Mouse (Mus musculus) neural tube, embryonic 14.5 days (tissue): ENCODE measurements around the gene Ap3b1. TPM values are rescaled to one million over a fixed set of nuclear protein-coding genes. Genes with fewer than 3 reads are reported as not detected.

Source experiments
- ATAC-seq: fragments of 200-750 bp; cut with Nextera tagmentation; 2 replicates; pipeline ENCODE4 v1.8.0; 2017; ENCODE audit warnings: low read depth, mild to moderate bottlenecking, moderate TSS enrichment, moderate library complexity
- H3K27ac ChIP-seq: fragments of 300-500 bp; sonication (generic); 2 replicates; pipeline ENCODE4 v1.5.1; 2014; ENCODE audit warnings: low read depth, mild to moderate bottlenecking, control low read depth, low read length, moderate library complexity, mixed read lengths
- H3K27me3 ChIP-seq: fragments of 300-500 bp; sonication (generic); 2 replicates; pipeline ENCODE4 v1.6.1; 2014; ENCODE audit warnings: low read length; ENCODE audit not compliant: control insufficient read depth, insufficient read depth
- H3K36me3 ChIP-seq: fragments of 300-500 bp; sonication (generic); 2 replicates; pipeline ENCODE4 v1.6.1; 2014; ENCODE audit warnings: low read length, mixed read lengths; ENCODE audit not compliant: control insufficient read depth, insufficient read depth
- H3K4me1 ChIP-seq: fragments of 300-500 bp; sonication (generic); 2 replicates; pipeline ENCODE4 v1.6.1; 2014; ENCODE audit warnings: low read length; ENCODE audit not compliant: control insufficient read depth, insufficient read depth
- H3K4me2 ChIP-seq: fragments of 300-500 bp; sonication (generic); 2 replicates; pipeline ENCODE4 v1.6.1; 2014; ENCODE audit warnings: mild to moderate bottlenecking, low read depth, low read length, control low read depth
- H3K4me3 ChIP-seq: fragments of 300-500 bp; sonication (generic); 2 replicates; pipeline ENCODE4 v1.5.1; 2014; ENCODE audit warnings: low read depth, low read length, control low read depth, mixed read lengths
- H3K9ac ChIP-seq: fragments of 300-500 bp; sonication (generic); replicated peaks from 2 replicates; pipeline ENCODE4 v1.6.1; 2014; ENCODE audit warnings: low read depth, mild to moderate bottlenecking, control low read depth, low read length, mixed read lengths
- H3K9me3 ChIP-seq: fragments of 300-500 bp; sonication (generic); 2 replicates; pipeline ENCODE4 v1.6.1; 2016; ENCODE audit warnings: low read length; ENCODE audit not compliant: control insufficient read depth
- WGBS: fragments of 180-500 bp; shearing (Covaris S2); extraction: QIAGEN DNeasy Blood & Tissue Kit; methylation state at CpG from one replicate; pipeline ENCODE4 v1.1.7; 2014; 5-methylcytosine and 5-hydroxymethylcytosine counted together
- polyA plus RNA-seq: library from polyadenylated mRNA; unstranded; fragments of >200 nt; fragmentation: Nextera tagmentation; extraction: Ambion mirVana; gene quantifications from 2 replicates; pipeline ENCODE4 v1.2.1, GENCODE M21; 2014

Gene Ap3b1
- polyA plus RNA-seq, 1 experiment from 2014 or later = 29.7 TPM

DNA sequence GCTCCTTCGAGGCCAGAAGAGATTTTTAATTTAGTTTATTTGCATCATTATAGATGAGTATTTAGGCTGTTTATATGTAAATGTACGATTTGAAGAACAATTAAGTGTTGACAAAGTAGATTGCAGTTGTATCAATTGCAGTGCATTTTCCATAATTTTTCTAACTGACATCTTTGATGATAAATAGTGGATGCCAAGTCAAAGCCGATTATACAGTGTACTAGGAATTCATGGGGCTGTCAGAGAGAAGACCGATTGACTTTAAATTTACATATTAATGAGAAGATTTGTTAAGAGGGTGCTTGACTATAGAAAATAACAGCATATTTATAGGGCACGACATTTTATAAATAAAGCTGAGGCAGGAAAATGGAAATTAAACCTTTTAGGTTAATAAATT, 64.8 kb downstream of the Ap3b1 start:
- ATAC-seq = no peak
- no peaks in the 10 kb centered on the region for H3K27me3 ChIP-seq
- no peak overlapping the region for H3K9ac ChIP-seq
- no peaks in the 10 kb centered on the region for H3K36me3 ChIP-seq
- H3K4me3 ChIP-seq = no peak overlapping the region
- no peaks in the 10 kb centered on the region for H3K4me1 ChIP-seq
- no peak overlapping the region for H3K27ac ChIP-seq
- H3K9me3 ChIP-seq = no peaks in the 10 kb centered on the region
- no peak overlapping the region for H3K4me2 ChIP-seq
- 40% methylated on average over 5 of the region's 5 CpGs for WGBS

DNA sequence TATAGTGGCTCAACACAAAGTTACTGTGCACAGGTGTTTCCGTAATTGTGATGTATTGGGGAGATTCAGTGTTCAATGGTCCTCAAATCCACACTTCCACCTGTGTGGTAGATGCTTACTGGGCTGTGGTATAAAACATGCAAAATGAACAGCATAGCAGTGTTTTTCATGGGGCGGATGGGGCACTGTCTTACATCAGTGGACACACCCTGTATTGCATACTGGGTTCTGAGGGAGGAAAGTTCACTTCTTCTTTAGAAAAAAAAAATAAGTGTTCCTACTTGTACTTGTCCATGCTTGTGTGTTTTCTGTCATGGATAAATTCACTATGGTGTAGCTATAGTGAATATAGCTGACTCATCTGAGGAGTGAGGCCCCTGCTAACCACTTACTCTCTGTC, 70.8 kb downstream of the Ap3b1 start:
- H3K4me1 ChIP-seq = no peaks in the 10 kb centered on the region
- no peak overlapping the region for H3K4me3 ChIP-seq
- no peak overlapping the region for H3K9ac ChIP-seq
- H3K27me3 ChIP-seq = no peaks in the 10 kb centered on the region
- H3K27ac ChIP-seq = no peak overlapping the region
- H3K4me2 ChIP-seq = no peak overlapping the region
- 93% methylated on average over 2 of the region's 2 CpGs for WGBS
- no peaks in the 10 kb centered on the region for H3K36me3 ChIP-seq
- ATAC-seq = no peak
- no peaks in the 10 kb centered on the region for H3K9me3 ChIP-seq

DNA sequence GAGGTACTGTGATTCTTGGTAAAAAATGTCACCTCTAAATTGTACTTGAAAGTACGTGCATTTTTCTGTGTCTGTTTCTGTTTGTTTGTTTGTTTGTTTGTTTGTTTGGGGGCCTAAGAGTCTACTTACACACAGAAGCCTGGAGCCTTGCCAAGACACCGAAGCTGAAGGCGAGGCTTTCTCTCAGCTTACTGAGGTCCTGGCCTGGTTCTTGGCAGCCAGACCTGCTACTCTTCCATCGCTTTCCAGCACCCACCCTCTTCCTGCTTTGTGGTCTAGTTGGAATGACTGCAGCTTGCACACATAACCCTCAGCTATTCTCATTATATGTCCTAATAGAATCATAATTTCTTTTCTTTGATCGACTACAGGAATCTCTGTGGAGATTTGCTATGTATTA, 80.6 kb downstream of the Ap3b1 start:
- no peak for ATAC-seq
- Histone ChIP-seq H3K4me3 (no peak overlapping the region), H3K27me3 (no peaks in the 10 kb centered on the region), H3K9me3 (no peaks in the 10 kb centered on the region), H3K4me2 (no peak overlapping the region), H3K4me1 (no peaks in the 10 kb centered on the region), H3K9ac (no peak overlapping the region), H3K36me3 (no peaks in the 10 kb centered on the region), H3K27ac (no peak overlapping the region; the same call in 1 of the 2 replicates)
- WGBS = 74% methylated on average over 5 of the region's 5 CpGs

DNA sequence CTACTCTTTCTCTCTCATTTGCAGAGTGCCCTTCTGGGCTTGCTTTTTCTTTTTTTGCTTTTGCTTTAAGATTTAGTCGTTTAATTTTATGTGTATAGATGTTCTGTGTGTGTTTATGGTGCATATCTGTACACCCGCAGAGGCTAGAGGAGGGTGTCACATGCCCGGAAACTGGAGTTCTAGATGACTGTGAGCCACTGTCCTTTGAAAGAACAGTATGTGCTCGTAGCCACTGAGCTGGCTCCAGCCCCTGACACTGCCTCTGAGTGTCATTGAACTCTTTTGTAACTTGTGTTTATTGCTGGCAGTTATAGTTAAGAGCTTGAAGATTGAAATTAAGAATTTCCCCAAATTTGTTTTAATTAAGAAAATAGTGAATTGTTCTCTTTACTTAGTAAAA, 82.4 kb downstream of the Ap3b1 start:
- Histone ChIP-seq H3K9me3 (no peaks in the 10 kb centered on the region), H3K27me3 (no peaks in the 10 kb centered on the region), H3K4me3 (no peak overlapping the region), H3K4me1 (no peaks in the 10 kb centered on the region), H3K27ac (no peak overlapping the region), H3K9ac (no peak overlapping the region), H3K4me2 (no peak overlapping the region), H3K36me3 (no peaks in the 10 kb centered on the region)
- WGBS = 87% methylated on average over 4 of the region's 4 CpGs
- ATAC-seq = no peak

DNA sequence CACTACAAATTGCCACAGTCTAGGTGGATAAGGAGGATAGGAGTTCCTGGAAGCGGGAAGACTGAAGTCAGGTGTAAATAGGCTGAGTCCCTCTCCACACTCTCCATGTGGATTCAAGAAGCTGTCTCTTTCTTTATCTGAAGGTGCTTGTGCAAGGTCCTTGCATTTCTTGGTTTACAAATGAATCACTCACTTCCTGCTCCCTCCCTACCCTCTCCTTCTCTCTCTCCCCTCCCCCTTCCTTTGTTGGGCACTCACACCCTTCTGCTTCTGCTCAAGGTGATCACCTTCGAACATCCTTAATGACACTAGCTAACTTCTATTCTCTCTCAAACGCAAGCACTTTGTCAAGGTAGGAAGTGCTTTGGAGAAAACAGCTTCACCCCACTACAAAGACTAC, 84.7 kb downstream of the Ap3b1 start:
- WGBS = 81% methylated on average over 3 of the region's 3 CpGs
- H3K36me3 ChIP-seq = no peaks in the 10 kb centered on the region

DNA sequence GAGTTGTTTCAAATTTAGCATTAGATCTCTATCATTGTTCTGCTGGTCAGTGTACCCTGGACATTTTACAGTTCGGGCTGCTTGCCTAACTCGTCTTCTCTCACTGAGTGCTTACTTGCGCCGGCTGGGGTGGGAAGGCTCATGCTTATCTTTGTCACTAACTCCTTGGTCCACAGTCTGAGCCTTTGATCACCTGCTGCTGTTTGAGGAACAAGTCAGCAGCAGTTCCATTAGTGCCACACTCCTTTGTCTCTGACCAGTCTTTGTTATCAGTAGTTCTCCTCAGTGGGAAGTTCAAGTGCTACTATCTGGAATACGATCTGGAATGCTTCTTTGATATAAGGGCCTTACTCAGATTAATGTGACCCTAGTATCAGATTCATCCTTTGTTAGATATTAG, 86.3 kb downstream of the Ap3b1 start:
- WGBS = 84% methylated on average over 5 of the region's 5 CpGs
- H3K27me3 ChIP-seq = no peaks in the 10 kb centered on the region
- no peaks in the 10 kb centered on the region for H3K9me3 ChIP-seq

More for the DNA sequence above, 84.7 kb downstream of the Ap3b1 start:
- no peak overlapping the region for H3K9ac ChIP-seq
- ATAC-seq = no peak
- no peaks in the 10 kb centered on the region for H3K9me3 ChIP-seq
- H3K4me3 ChIP-seq = no peak overlapping the region
- H3K27ac ChIP-seq = no peak overlapping the region
- H3K4me1 ChIP-seq = no peaks in the 10 kb centered on the region
- no peak overlapping the region for H3K4me2 ChIP-seq
- H3K27me3 ChIP-seq = no peaks in the 10 kb centered on the region

DNA sequence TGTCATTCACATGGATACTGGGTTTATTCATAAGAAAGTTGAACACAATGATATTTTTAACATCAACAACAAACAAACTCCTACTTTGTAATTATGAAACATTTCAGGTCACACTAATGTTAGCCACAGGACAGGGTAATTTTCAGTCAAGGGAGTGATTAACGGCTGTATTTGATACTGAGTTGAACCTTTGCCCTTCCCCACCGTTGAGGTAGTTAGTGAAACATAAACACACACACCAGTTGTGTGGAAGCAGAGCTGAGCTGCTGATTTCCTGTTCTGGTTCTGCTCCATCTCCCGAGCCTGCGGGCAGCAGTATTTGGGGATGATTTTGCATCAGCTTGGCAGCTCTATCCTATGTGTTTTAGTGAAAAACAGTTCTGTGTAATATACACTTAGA, 88.2 kb downstream of the Ap3b1 start:
- no peak overlapping the region for H3K27ac ChIP-seq
- no peaks in the 10 kb centered on the region for H3K4me1 ChIP-seq
- no peaks in the 10 kb centered on the region for H3K36me3 ChIP-seq
- ATAC-seq = no peak
- no peak overlapping the region for H3K9ac ChIP-seq
- no peak overlapping the region for H3K4me2 ChIP-seq
- H3K4me3 ChIP-seq = no peak overlapping the region
- H3K9me3 ChIP-seq = no peaks in the 10 kb centered on the region
- no peaks in the 10 kb centered on the region for H3K27me3 ChIP-seq
- WGBS = 74% methylated on average over 4 of the region's 4 CpGs

More for the DNA sequence above, 86.3 kb downstream of the Ap3b1 start:
- no peak overlapping the region for H3K9ac ChIP-seq
- no peak for ATAC-seq
- H3K4me2 ChIP-seq = no peak overlapping the region
- H3K27ac ChIP-seq = no peak overlapping the region
- H3K4me1 ChIP-seq = no peaks in the 10 kb centered on the region
- no peak overlapping the region for H3K4me3 ChIP-seq
- no peaks in the 10 kb centered on the region for H3K36me3 ChIP-seq

DNA sequence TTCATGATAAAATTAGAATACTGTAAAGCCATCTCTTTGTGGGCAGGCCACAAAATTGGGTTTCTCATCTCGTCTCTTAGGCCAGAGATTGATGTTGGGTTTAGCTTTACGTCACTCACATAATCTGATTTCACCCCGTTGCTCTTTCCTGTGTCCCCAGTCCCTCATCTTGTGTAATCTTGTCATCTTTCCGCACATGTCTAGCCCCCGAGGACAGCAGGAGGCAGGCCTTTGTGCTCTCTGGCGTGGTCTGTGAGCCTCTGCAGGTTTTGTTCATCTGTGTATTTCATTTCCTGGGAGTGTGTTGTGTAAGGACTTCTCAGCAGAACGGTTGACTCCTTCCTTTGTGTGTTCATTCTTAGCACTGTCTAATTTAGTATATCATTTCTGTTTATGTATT, 90.8 kb downstream of the Ap3b1 start:
- Histone ChIP-seq H3K4me3 (no peak overlapping the region), H3K9me3 (no peaks in the 10 kb centered on the region), H3K9ac (no peak overlapping the region), H3K4me1 (no peaks in the 10 kb centered on the region), H3K27me3 (no peaks in the 10 kb centered on the region), H3K4me2 (no peak overlapping the region), H3K27ac (no peak overlapping the region), H3K36me3 (no peaks in the 10 kb centered on the region)
- 69% methylated on average over 7 of the region's 7 CpGs for WGBS
- no peak for ATAC-seq

DNA sequence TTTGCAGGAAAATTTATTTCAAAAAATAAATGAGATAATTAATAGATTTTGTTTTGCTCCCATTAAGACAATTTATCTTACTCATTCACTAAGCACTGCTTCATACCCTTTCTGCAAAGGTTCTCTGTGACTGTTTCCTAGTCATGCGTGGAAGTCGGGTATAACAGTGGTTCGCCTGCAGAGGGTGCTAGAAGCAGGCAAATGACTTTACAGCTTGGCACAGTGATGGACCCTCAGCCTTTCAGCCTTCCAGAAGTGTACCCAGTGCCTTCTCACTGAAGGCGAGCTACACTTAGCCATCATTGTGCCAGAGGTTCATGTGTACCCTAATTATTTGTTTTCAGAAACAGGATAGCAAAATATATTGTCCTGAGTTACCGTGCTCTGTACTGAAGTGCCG, 92.5 kb downstream of the Ap3b1 start:
- Histone ChIP-seq H3K4me1 (no peaks in the 10 kb centered on the region), H3K4me3 (no peak overlapping the region), H3K9ac (no peak overlapping the region), H3K27me3 (no peaks in the 10 kb centered on the region), H3K9me3 (no peaks in the 10 kb centered on the region), H3K27ac (no peak overlapping the region), H3K4me2 (no peak overlapping the region), H3K36me3 (no peaks in the 10 kb centered on the region)
- 56% methylated on average over 6 of the region's 6 CpGs for WGBS
- peak; percentile 83; the same call in 1 of the 2 replicates for ATAC-seq

DNA sequence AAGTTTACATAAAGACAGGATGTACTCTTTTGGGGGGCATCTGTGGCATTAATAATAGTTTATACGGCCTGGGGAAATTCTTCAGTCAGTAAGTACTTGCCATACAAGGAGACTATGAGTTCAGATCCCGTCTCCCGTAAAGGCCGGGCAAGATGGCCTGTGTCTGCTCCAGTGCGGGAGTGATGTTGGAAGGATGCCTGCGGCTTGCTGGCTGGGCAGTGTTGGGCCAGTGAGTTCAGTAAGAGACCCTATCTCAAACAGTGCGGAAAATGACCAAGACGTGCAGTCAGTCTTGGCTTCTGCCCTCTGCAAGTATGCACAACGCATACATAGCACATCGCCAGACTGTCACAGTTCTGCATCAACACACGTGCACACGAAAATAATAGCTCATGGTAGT, 95.4 kb downstream of the Ap3b1 start:
- Histone ChIP-seq H3K4me1 (no peaks in the 10 kb centered on the region), H3K27me3 (no peaks in the 10 kb centered on the region), H3K36me3 (no peaks in the 10 kb centered on the region), H3K9me3 (no peaks in the 10 kb centered on the region), H3K27ac (no peak overlapping the region), H3K9ac (no peak overlapping the region), H3K4me3 (no peak overlapping the region), H3K4me2 (no peak overlapping the region)
- ATAC-seq = no peak
- WGBS = 89% methylated on average over 12 of the region's 12 CpGs
